Mouse (Mus musculus): ENCODE measurements at regions not wholly inside any gene's neighbourhood (a gene's known extent, or its start where the extent isn't known, plus 50 kb on each side); places are given as distances from the start of the nearest gene placed in this dataset.

- no peak overlapping the region for H3K27ac ChIP-seq (ENCODE audit: control insufficient read depth, low read depth, low read length)
- no peak overlapping the region for H3K4me3 ChIP-seq (ENCODE audit: control insufficient read depth in 1 of 2, insufficient read depth in 1 of 2, low read depth in 2 of 2, low read length in 2 of 2)
- DNase-seq (ENCODE audit: low read depth, low spot score): no peak
- H3K79me2 ChIP-seq (ENCODE audit: control insufficient read depth, insufficient read depth, low read length, poor library complexity): no peaks in the 10 kb centered on the region
- H3K36me3 ChIP-seq (ENCODE audit: control insufficient read depth in 1 of 2, insufficient read depth in 2 of 2, low read length in 2 of 2): no peaks in the 10 kb centered on the region
- H3K4me1 ChIP-seq (ENCODE audit: control insufficient read depth in 1 of 2, insufficient read depth in 2 of 2, low read length in 2 of 2): no peaks in the 10 kb centered on the region
- H3K27me3 ChIP-seq (ENCODE audit: control insufficient read depth in 1 of 2, insufficient read depth in 2 of 2, low read length in 2 of 2): no peaks in the 10 kb centered on the region
- no peak overlapping the region for H3K9ac ChIP-seq (ENCODE audit: control insufficient read depth, low read depth, low read length, poor library complexity, severe bottlenecking)
- TF ChIP-seq NELFE (IDR thresholded peaks at IDR 0.05; ENCODE audit: low read depth, low read length): no peak
- peak in 2 of 3 experiments; percentile 1 to 21; a peak in 3 of 6 replicates for TF ChIP-seq CTCF (IDR thresholded peaks at IDR 0.05 in 2 of 3, conservative IDR thresholded peaks at IDR 0.05 in 1 of 3; ENCODE audit: control insufficient read depth in 1 of 3, insufficient read depth in 1 of 3, low read depth in 2 of 3, low read length in 3 of 3, poor library complexity in 1 of 3, severe bottlenecking in 1 of 3)
- no peak for TF ChIP-seq POLR2A (IDR thresholded peaks at IDR 0.05; ENCODE audit: control insufficient read depth in 1 of 2, insufficient read depth in 1 of 2, low read depth in 1 of 2, low read length in 2 of 2, poor library complexity in 1 of 2)
- TF ChIP-seq EP300 (IDR thresholded peaks at IDR 0.05; ENCODE audit: low read depth in 1 of 2, low read length in 2 of 2): no peak
- no peak for TF ChIP-seq GABPA (IDR thresholded peaks at IDR 0.05; ENCODE audit: low read depth, low read length)
- no peak for TF ChIP-seq MAX (IDR thresholded peaks at IDR 0.05; ENCODE audit: low read length)
- H3K9me3 ChIP-seq (replicated peaks; ENCODE audit: insufficient read depth, low read length): no peaks in the 10 kb centered on the region
Measured at GRCm38 (mm10) chr9:46814478-46815241, 183.9 kb upstream of the Gm4791 start.

- no peaks in the 10 kb centered on the region for H3K27me3 ChIP-seq (ENCODE audit: control insufficient read depth in 1 of 2, insufficient read depth in 2 of 2, low read length in 2 of 2)
- no peaks in the 10 kb centered on the region for H3K79me2 ChIP-seq (ENCODE audit: control insufficient read depth, insufficient read depth, low read length, poor library complexity)
- no peak overlapping the region for H3K9ac ChIP-seq (ENCODE audit: control insufficient read depth, low read depth, low read length, poor library complexity, severe bottlenecking)
- H3K27ac ChIP-seq (ENCODE audit: control insufficient read depth, low read depth, low read length): no peak overlapping the region
- H3K4me1 ChIP-seq (ENCODE audit: control insufficient read depth in 1 of 2, insufficient read depth in 2 of 2, low read length in 2 of 2): no peaks in the 10 kb centered on the region
- no peak for TF ChIP-seq GABPA (IDR thresholded peaks at IDR 0.05; ENCODE audit: low read depth, low read length)
- no peak for TF ChIP-seq MEF2A (IDR thresholded peaks at IDR 0.05; ENCODE audit: extremely low read depth, insufficient replicate concordance, low read depth, low read length, poor library complexity, severe bottlenecking)
- no peak for TF ChIP-seq ZKSCAN1 (IDR thresholded peaks at IDR 0.05; ENCODE audit: low read depth, low read length)
- TF ChIP-seq GATA1 (IDR thresholded peaks at IDR 0.05; ENCODE audit: low read depth, low read length): no peak
- no peak for TF ChIP-seq RCOR1 (IDR thresholded peaks at IDR 0.05; ENCODE audit: low read depth, low read length)
- TF ChIP-seq NELFE (IDR thresholded peaks at IDR 0.05; ENCODE audit: low read depth, low read length): no peak
- no peak for TF ChIP-seq TCF12 (IDR thresholded peaks at IDR 0.05; ENCODE audit: low read depth, low read length)
- TF ChIP-seq E2F4 (IDR thresholded peaks at IDR 0.05; ENCODE audit: borderline replicate concordance, low read depth, low read length): no peak
- no peak for TF ChIP-seq POLR2A (IDR thresholded peaks at IDR 0.05; ENCODE audit: control insufficient read depth in 1 of 2, insufficient read depth in 1 of 2, low read depth in 1 of 2, low read length in 2 of 2, poor library complexity in 1 of 2)
- TF ChIP-seq POLR2AphosphoS5 (IDR thresholded peaks at IDR 0.05; ENCODE audit: borderline replicate concordance, low read depth, low read length): no peak
- no peak for TF ChIP-seq TAL1 (IDR thresholded peaks at IDR 0.05; ENCODE audit: low read length)
- DNase-seq (ENCODE audit: low read depth, low spot score): no peak
- no peaks in the 10 kb centered on the region for H3K9me3 ChIP-seq (replicated peaks; ENCODE audit: insufficient read depth, low read length)
- no peak overlapping the region for H3K4me3 ChIP-seq (ENCODE audit: control insufficient read depth in 1 of 2, insufficient read depth in 1 of 2, low read depth in 2 of 2, low read length in 2 of 2)
- no peaks in the 10 kb centered on the region for H3K36me3 ChIP-seq (ENCODE audit: control insufficient read depth in 1 of 2, insufficient read depth in 2 of 2, low read length in 2 of 2)
Measured at GRCm38 (mm10) chr9:46810266-46810665, 188.3 kb upstream of the Gm4791 start.

All from MEL (cell line).